Mouse (Mus musculus) spleen, adult 2 months (tissue): ENCODE data around the gene Trim11.

Experiments
- CTCF ChIP-seq: fragments of 200-500 bp; IDR thresholded peaks from 2 replicates; pipeline ENCODE4 v1.5.1; 2011; ENCODE audit warnings: mild to moderate bottlenecking, inconsistent platforms; ENCODE audit not compliant: insufficient read depth, insufficient read length, insufficient replicate concordance; ENCODE audit errors: extremely low read depth
- POLR2A ChIP-seq: fragments of 200-500 bp; IDR thresholded peaks from 2 replicates; pipeline ENCODE4 v1.6.1; 2011; ENCODE audit warnings: low read depth, low read length, inconsistent platforms

- TF ChIP-seq CTCF (no peak), POLR2A (no peak)
Measured at GRCm38 (mm10) chr11:58969027-58969426, 8.9 kb upstream of the Trim11 start.
